Mouse (Mus musculus): ENCODE measurements around the gene Il1f5.

GRCm38 (mm10) chr2:24227191-24227590, 49.6 kb upstream of the Il1f5 start:
- TF ChIP-seq POLR2A (IDR thresholded peaks at IDR 0.05; ENCODE audit: low read depth, low read length) (no peak), CTCF (IDR thresholded peaks at IDR 0.05; ENCODE audit: borderline replicate concordance, insufficient read depth, low read length) (no peak)

All from embryonic fibroblast, embryonic 13.5 days (primary cell).